Mouse (Mus musculus) ES-E14 (cell line): ENCODE measurements around the gene Gm11172.

Experiments used
- CHD2 ChIP-seq: IDR thresholded peaks from 2 replicates; pipeline ENCODE4 v1.6.1; 2014; ENCODE audit warnings: mild to moderate bottlenecking, low read depth, low read length, inconsistent platforms
- HCFC1 ChIP-seq: IDR thresholded peaks from 2 replicates; pipeline ENCODE4 v1.6.1; 2012; ENCODE audit warnings: low read length, inconsistent platforms, borderline replicate concordance; ENCODE audit not compliant: insufficient read depth
- MAFK ChIP-seq: IDR thresholded peaks from 2 replicates; pipeline ENCODE4 v1.6.1; 2014; ENCODE audit warnings: mild to moderate bottlenecking, low read depth, low read length, inconsistent platforms; ENCODE audit not compliant: insufficient read depth
- ZNF384 ChIP-seq: IDR thresholded peaks from 2 replicates; pipeline ENCODE4 v1.6.1; 2012; ENCODE audit warnings: low read depth, low read length, inconsistent platforms

DNA sequence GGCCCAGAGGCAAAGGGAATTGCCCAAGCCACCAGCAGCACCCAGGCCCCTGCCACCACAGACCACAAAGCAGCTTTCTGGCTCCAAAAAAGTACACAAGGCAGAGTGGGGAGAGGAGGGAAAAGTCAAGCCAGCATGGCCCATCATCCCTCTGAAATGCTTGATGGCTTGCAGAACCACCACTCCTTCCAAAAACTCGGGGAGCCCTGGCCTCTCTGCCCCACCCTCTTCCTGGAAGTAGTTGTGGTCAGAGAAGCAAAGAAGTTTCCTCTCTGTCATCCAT is 29.6 kb upstream of the Gm11172 start:
- TF ChIP-seq HCFC1 (no peak), CHD2 (no peak), ZNF384 (no peak), MAFK (no peak)
